Mouse (Mus musculus) myocyte (in vitro differentiated cells): ENCODE measurements around the gene Brd3. TPM values are rescaled to one million over a fixed set of nuclear protein-coding genes. Genes with fewer than 3 reads are reported as not detected.

Source experiments
- H3K27me3 ChIP-seq: one replicate; pipeline ENCODE4 v1.6.1; 2011; ENCODE audit not compliant: control insufficient read depth, insufficient read depth, insufficient read length
- H3K36me3 ChIP-seq: one replicate; pipeline ENCODE4 v1.6.1; 2011; ENCODE audit not compliant: control insufficient read depth, insufficient read depth
- H3K4me2 ChIP-seq: one replicate; pipeline ENCODE4 v1.6.1; 2011; ENCODE audit warnings: low read depth, control low read depth
- H3K4me3 ChIP-seq: one replicate; pipeline ENCODE4 v1.5.1; 2011; ENCODE audit warnings: mild to moderate bottlenecking, control low read depth, moderate library complexity
- H3K79me2 ChIP-seq: one replicate; pipeline ENCODE4 v1.6.1; 2011; ENCODE audit not compliant: control insufficient read depth, insufficient read depth
- H3ac ChIP-seq: one replicate; pipeline ENCODE4 v1.6.1; 2011; ENCODE audit not compliant: control insufficient read depth, insufficient read length
- CEBPB ChIP-seq: IDR thresholded peaks from 2 replicates; pipeline ENCODE4 v1.6.1; 2011; ENCODE audit warnings: mild to moderate bottlenecking, moderate library complexity; ENCODE audit not compliant: poor library complexity, insufficient read depth, severe bottlenecking
- E2F4 ChIP-seq: IDR thresholded peaks from one replicate; pipeline ENCODE4 v1.6.1; 2011; ENCODE audit warnings: mild to moderate bottlenecking, control low read depth, moderate library complexity; ENCODE audit not compliant: insufficient read depth
- MAX ChIP-seq: IDR thresholded peaks from one replicate; pipeline ENCODE4 v1.6.1; 2011; ENCODE audit warnings: low read depth, mild to moderate bottlenecking, control low read depth
- MYOD1 ChIP-seq, 3 experiments: IDR thresholded peaks; one replicate each; pipeline ENCODE4 v1.6.1; 2011; ENCODE audit warnings: control low read depth in 2 of 3, low read depth in 2 of 3, mild to moderate bottlenecking in 2 of 3, moderate library complexity in 1 of 3; ENCODE audit not compliant: insufficient read length in 2 of 3, control insufficient read depth in 1 of 3
- MYOG ChIP-seq, 3 experiments: IDR thresholded peaks; one replicate each; pipeline ENCODE4 v1.6.1; 2011; ENCODE audit warnings: control low read depth in 2 of 3, low read depth in 2 of 3, mild to moderate bottlenecking in 2 of 3; ENCODE audit not compliant: insufficient read length in 2 of 3, control insufficient read depth in 1 of 3, insufficient read depth in 1 of 3
- POLR2A ChIP-seq: IDR thresholded peaks from one replicate; pipeline ENCODE4 v1.6.1; 2011; ENCODE audit warnings: low read depth, mild to moderate bottlenecking, control low read depth, moderate library complexity; ENCODE audit not compliant: insufficient read length
- POLR2AphosphoS2 ChIP-seq: IDR thresholded peaks from one replicate; pipeline ENCODE4 v1.6.1; 2011; ENCODE audit warnings: low read depth, control low read depth; ENCODE audit not compliant: insufficient read length
- REST ChIP-seq: IDR thresholded peaks from one replicate; pipeline ENCODE4 v1.6.1; 2011; ENCODE audit warnings: mild to moderate bottlenecking, control low read depth, moderate library complexity; ENCODE audit not compliant: insufficient read depth, insufficient read length
- SRF ChIP-seq: IDR thresholded peaks from one replicate; pipeline ENCODE4 v1.6.1; 2011; ENCODE audit warnings: low read depth; ENCODE audit not compliant: control insufficient read depth, insufficient read length
- TCF12 ChIP-seq: IDR thresholded peaks from one replicate; pipeline ENCODE4 v1.6.1; 2011; ENCODE audit warnings: mild to moderate bottlenecking, control low read depth; ENCODE audit not compliant: poor library complexity, insufficient read depth, severe bottlenecking
- TCF3 ChIP-seq: IDR thresholded peaks from one replicate; pipeline ENCODE4 v1.6.1; 2011; ENCODE audit warnings: low read depth, control low read depth; ENCODE audit not compliant: insufficient read length
- USF1 ChIP-seq: IDR thresholded peaks from one replicate; pipeline ENCODE4 v1.6.1; 2011; ENCODE audit warnings: low read depth, mild to moderate bottlenecking, control low read depth, moderate library complexity
- polyA plus RNA-seq: library from polyadenylated mRNA; unstranded; fragments of >200 nt; fragmentation: generic; extraction: Trizol; gene quantifications from one replicate; pipeline ENCODE4 v1.2.1, GENCODE M21; 2012; ENCODE audit warnings: missing spikeins

Gene Brd3
- 26.8 TPM for polyA plus RNA-seq

GRCm38 (mm10) chr2:27507562-27507961 is at the start of gene Brd3:
Gene Brd3 (minus strand): TSS chr2:27507662.
- Histone ChIP-seq H3K36me3 (no peaks in the 10 kb centered on the region), H3K27me3 (no peaks in the 10 kb centered on the region), H3K4me3 (no peak within 1 kb of the TSS), H3K79me2 (no peaks in the 10 kb centered on the region), H3ac (no peak within 1 kb of the TSS), H3K4me2 (no peak within 1 kb of the TSS)
- no peak for TF ChIP-seq POLR2AphosphoS2
- no peak for TF ChIP-seq USF1
- no peak for TF ChIP-seq TCF12
- TF ChIP-seq CEBPB, result no peak
- no peak for TF ChIP-seq MYOD1 (IDR thresholded peaks at IDR 0.05; ENCODE audit: control insufficient read depth in 1 of 3, insufficient read length in 2 of 3, low read depth in 2 of 3)
- TF ChIP-seq POLR2A, result no peak
- TF ChIP-seq MYOG (IDR thresholded peaks at IDR 0.05; ENCODE audit: control insufficient read depth in 1 of 3, insufficient read depth in 1 of 3, insufficient read length in 2 of 3, low read depth in 2 of 3), result no peak
- TF ChIP-seq REST, result no peak
- TF ChIP-seq E2F4, result no peak
- no peak for TF ChIP-seq TCF3
- TF ChIP-seq SRF, result no peak
- TF ChIP-seq MAX, result no peak

GRCm38 (mm10) chr2:27556921-27557320 is 49.5 kb upstream of the Brd3 start:
- Histone ChIP-seq H3K4me2 (no peak overlapping the region), H3K36me3 (no peaks in the 10 kb centered on the region), H3K79me2 (no peaks in the 10 kb centered on the region), H3K27me3 (peaks cover 24% of the 10 kb centered on the region), H3ac (no peak overlapping the region), H3K4me3 (no peak overlapping the region)
- TF ChIP-seq POLR2A (no peak), TCF12 (no peak), E2F4 (no peak), TCF3 (no peak), USF1 (no peak), SRF (no peak), POLR2AphosphoS2 (no peak), MYOD1 (IDR thresholded peaks at IDR 0.05; ENCODE audit: control insufficient read depth in 1 of 3, insufficient read length in 2 of 3, low read depth in 2 of 3) (no peak), MAX (no peak), CEBPB (no peak), MYOG (IDR thresholded peaks at IDR 0.05; ENCODE audit: control insufficient read depth in 1 of 3, insufficient read depth in 1 of 3, insufficient read length in 2 of 3, low read depth in 2 of 3) (no peak), REST (no peak)

GRCm38 (mm10) chr2:27554308-27554707 is 46.8 kb upstream of the Brd3 start:
- H3ac ChIP-seq, result no peak overlapping the region
- no peaks in the 10 kb centered on the region for H3K36me3 ChIP-seq
- TF ChIP-seq USF1 (no peak), POLR2AphosphoS2 (no peak), SRF (no peak), POLR2A (no peak), TCF3 (no peak), REST (no peak), MYOD1 (IDR thresholded peaks at IDR 0.05; ENCODE audit: control insufficient read depth in 1 of 3, insufficient read length in 2 of 3, low read depth in 2 of 3) (no peak), MAX (no peak), MYOG (IDR thresholded peaks at IDR 0.05; ENCODE audit: control insufficient read depth in 1 of 3, insufficient read depth in 1 of 3, insufficient read length in 2 of 3, low read depth in 2 of 3) (no peak), TCF12 (no peak), CEBPB (no peak), E2F4 (no peak)
- H3K4me2 ChIP-seq, result no peak overlapping the region
- H3K27me3 ChIP-seq, result peaks cover 9% of the 10 kb centered on the region
- no peak overlapping the region for H3K4me3 ChIP-seq
- H3K79me2 ChIP-seq, result no peaks in the 10 kb centered on the region

DNA sequence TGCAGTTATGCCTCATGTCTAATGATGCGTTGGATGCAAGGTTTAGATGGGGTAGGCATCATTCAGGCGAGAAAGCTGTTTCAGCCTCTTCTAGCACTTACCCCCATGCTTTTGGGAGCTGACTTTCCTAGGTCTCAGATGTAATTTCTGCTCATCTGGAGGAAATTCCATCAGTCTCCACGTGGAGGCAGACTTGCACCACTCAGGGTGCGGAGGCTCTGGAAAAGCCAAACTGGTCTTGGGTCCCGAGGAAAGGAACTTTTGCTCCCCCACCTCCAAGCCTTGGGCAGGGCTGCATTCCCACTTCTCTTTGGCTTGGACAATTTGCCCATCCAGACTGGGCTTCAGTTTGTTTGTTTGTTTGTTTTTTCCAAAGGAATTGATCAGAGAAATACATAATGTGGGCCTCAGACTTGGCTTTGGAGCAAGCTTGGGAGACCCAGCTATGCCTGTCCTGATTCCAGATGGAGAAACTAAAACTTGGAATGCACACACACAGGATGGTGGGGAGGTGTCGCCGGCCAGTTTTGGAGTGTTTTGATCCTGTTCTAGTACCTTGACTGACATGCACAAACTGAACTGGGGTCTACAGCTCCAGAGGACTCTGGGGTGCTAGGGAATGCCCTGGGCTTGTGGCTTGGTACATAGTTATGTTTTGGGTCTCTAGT is 45.3 kb upstream of the Brd3 start:
- Histone ChIP-seq H3K27me3 (peaks cover 9% of the 10 kb centered on the region), H3K4me3 (no peak overlapping the region), H3K4me2 (no peak overlapping the region), H3K36me3 (no peaks in the 10 kb centered on the region), H3ac (no peak overlapping the region), H3K79me2 (no peaks in the 10 kb centered on the region)
- TF ChIP-seq CEBPB (no peak), MAX (no peak), REST (no peak), E2F4 (no peak), TCF3 (no peak), TCF12 (no peak), MYOG (IDR thresholded peaks at IDR 0.05; ENCODE audit: control insufficient read depth in 1 of 3, insufficient read depth in 1 of 3, insufficient read length in 2 of 3, low read depth in 2 of 3) (no peak), SRF (no peak), POLR2AphosphoS2 (no peak), MYOD1 (IDR thresholded peaks at IDR 0.05; ENCODE audit: control insufficient read depth in 1 of 3, insufficient read length in 2 of 3, low read depth in 2 of 3) (no peak), POLR2A (no peak), USF1 (no peak)
